Mouse (Mus musculus): ENCODE measurements at regions not wholly inside any gene's neighbourhood (a gene's known extent, or its start where the extent isn't known, plus 50 kb on each side); places are given as distances from the start of the nearest gene placed in this dataset.

DNA sequence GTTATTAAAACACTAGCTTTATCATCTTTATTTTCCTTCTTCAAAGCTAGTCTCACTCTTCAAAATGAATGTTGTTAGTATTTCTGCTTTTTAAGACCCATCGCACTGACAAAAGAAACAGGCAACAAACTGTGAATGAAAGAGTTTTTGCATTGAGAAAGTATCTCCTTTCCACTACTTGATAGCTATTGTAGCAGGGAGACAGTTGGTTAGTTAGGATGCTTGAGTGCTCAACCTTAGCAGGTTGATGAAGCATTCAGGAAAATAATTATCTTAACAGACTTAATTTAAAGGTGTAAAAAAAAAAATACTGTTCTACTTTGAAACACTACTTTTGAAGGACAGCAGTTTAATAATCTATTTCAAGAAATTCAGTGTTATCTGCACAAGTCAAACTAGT is 305.9 kb downstream of the Fgf10 start:
- TF ChIP-seq CTCF (IDR thresholded peaks at IDR 0.05; ENCODE audit: control insufficient read depth, insufficient read depth, low read length) (no peak), POLR2A (IDR thresholded peaks at IDR 0.05; ENCODE audit: borderline replicate concordance, control insufficient read depth, low read depth, low read length) (no peak)

All from bone marrow, adult 2 months (tissue).